Mouse (Mus musculus): ENCODE results near the gene Cd300a. TPM values are rescaled to one million over a fixed set of nuclear protein-coding genes. Genes with fewer than 3 reads are reported as not detected.

Gene Cd300a
- 1.1 and 2.2 TPM in 2 replicates for total RNA-seq (2021)
- long read RNA-seq, experiment 1, full-length matches to known transcripts: 1 of 3 reads
- long read RNA-seq, experiment 1, partial matches to known transcripts: 1 of 3 reads
- long read RNA-seq, experiment 1, other reads (novel, unspliced or antisense): 1 of 3 reads
- long read RNA-seq, experiment 2, full-length matches to known transcripts: 2 of 3 reads
- long read RNA-seq, experiment 2, partial matches to known transcripts: 1 of 3 reads
- long read RNA-seq, experiment 2, other reads (novel, unspliced or antisense): 0 of 3 reads

DNA sequence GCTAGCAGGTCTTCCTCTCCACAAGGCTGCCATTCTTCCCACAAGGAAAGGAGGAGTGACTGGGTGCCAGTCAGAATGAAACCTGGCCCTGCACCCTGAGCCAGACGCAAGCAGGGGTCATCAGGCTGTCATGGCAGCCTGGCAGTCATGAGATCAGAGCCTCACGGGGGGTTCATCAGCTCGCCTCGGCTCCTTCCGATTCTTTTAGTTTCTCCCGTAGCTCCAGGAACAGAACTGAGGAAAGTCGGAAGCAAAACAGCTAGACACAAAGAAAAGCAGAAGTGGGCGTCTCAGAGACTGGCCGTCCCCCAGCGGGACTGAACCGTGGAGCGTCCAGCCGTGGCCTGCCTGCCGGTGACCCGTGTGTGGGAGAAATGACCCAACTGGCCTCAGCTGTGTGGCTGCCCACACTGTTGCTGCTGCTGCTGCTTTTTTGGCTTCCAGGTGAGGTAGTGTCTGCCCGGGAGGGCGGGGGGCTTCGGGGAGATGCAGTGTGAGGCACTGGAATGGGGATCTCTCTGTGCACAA is at the start of gene Cd300a:
TSS of gene Cd300a (plus strand) at position 51 of the 528 bp plus-strand sequence.
- DNase-seq: no peak

DNA sequence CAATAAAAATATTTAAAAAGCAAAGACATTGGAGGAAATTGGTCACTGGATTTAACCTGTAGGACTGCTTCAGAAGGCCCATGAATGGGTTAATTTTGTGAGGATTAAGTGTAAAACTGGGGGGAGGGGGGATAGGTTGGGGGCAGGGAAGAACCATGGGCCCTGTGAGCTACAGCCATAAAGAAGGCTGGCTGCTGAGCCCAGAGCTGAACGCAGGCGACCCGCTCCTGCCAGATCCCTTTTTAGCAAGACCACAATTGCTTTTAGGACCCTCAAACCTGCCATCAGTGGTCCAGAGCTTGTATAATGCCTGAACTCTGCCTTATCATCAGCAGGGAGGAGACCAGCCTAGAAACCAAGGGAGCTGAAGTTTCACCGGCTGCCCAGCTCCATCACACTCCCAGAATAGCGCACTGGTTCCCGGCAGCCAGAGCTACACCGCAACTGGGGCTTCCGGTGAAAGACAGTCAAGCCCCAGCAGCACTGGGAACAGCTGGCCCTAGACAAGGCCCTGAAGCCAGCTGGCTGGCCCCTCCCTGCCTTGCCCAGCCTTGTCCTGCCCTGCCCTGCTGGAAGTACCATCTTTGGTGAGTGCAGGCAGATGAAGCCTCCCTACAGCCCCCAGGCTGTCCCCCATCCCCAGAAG is 45.9 kb upstream of the Cd300a start:
- peak; percentile 18 for DNase-seq

DNA sequence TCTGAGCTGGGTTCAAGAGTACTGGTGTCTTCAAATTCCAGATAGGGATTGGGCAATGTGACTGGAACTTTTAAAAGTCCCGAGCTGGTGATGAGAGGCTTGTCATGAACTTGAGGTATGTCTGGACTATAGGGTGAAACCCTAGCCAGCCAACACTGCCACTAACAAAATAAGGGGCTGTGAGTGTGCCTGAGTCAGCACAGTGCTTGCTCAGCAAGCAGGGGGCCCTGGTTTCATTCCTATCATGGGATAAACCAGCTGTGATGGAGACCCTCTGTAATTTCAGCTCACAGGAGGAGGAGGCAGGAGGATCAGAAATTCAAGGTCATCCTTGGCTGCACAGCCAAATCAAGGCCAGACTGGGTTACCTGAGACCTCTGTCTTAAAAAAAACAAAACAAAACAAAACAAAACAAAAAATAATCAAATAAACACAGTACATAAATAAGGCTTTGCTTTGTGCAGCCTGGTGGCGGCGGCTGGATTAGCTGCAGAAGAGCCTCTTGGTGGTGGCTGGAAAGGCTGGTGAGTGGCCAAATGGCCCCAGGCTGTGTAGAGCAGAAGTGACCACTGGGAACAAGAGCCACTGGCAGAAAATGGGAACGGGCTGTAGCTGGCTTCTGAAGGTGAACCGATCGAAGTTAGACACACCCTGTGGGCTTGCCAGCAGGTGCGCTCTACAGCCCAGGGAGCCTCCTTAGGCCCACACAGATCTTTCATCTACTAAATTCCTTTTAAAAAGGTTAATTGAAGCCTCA is 45.2 kb upstream of the Cd300a start:
- DNase-seq: no peak

DNA sequence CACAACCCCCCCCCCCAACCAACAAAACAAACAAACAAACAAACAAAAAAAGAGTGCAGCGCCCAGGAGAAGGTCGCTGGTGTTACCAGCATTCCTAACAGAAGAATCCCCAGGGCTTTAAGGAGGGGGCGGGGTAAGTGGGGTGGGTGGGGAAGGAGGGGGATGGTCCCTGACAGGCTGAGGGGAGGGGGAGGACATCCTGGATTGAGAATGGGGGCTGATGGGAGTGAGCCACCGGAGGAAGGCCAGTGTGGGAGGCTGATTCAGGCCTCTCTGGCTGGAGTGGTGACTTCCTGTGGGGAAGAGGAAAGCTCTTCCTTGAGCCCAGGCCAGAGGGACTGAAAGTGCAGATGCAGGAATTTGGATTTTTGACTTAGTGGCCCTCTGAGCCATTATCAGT is 43.5 kb upstream of the Cd300a start:
- DNase-seq: no peak

DNA sequence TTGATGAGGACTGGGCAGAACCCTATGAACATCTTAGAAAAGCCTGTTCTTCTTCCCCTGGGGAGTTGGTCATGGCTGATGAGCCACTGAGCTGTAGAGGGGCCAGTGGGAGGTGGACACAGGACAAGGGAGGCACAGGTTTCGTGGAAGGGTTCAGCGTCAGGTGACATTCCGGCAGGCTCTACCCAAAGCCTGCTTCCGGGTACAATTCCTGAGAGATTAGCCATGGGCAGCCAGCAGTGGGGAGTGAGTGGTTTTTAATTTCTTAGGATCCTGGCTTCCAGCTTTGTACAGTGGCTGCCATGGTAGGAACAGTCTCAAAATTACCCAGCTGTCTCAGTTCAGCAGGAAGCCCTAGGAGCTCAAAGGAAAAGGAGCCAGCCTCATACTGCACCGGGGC is 42.8 kb upstream of the Cd300a start:
- no peak for DNase-seq

DNA sequence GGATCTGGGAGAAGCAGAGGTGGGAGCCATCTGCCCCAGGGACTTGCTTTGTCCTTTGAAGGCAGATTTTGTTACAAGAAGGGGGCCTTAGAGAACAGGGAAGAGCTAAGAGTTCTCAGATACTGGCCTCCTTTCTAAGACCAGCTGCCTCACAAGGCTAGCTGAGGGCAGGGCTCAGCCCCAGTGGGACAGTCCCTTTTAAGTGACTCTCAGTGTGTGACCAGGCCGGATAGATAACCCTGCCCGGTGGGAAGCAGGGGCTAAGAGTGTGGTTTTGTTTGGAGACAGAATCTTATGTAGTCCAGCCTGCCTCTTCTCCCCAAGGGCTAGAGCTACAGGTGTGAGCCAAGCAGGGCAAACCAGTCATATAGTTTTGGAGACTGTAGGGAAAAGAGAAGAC is 40.3 kb upstream of the Cd300a start:
- DNase-seq: no peak

DNA sequence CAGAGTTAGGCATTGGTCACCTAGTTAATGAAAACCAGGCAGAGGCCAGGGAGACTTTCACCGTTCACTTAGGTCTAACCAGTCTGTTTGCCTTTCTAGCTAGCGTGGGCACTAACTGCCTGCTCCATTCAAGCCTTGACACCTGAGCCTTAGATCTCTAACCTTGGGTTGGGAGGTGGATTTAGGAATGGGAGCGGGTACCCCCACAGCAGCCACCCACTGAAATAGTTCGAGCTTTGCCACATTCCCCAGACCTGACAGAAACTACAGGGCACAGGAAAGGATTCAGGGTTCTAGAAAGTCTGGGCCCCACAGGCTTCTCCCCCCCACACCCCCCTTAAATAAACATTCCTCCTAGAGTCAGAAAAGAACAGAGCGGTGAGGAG is 39.8 kb upstream of the Cd300a start:
- DNase-seq: no peak

DNA sequence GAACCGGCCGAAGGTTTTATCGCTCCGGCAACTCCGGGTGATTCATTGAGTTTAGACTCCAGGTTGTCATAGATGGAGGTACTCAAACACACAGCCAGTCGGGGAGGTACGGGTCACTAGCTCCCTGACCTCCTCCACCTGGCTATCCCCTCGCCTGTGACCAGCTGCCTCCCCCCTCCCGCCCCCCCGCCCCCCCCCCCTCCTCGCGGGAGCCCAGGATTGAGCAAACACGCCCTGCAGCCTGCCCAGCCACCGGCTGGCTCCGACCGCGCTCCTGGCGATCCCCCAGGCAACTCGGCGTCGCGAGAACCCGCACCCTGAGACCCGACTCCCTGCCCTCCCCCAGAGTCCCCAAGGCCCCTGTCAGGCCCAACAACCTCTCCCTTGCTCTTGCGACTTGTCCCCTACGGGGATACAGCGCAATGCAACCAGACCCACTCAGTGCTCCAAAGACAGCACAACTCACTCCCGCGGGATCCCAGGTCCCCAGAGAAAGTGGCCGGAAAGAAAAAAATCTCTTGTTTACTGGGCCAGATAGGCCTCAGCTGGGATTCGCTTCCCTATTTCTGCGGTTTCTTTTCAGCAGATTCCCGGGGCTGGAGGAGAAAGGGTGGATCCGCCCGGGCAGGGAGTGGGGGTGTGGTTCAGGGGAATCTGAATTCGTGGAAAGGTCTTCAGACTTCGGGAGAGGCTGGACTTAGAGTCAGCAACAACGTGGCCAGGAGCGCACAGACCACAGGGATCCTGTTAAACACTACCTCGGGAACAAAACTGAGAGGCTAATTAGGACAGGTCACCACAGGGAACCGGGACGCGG is 39.2 kb upstream of the Cd300a start, which contains the start of gene Gprc5c:
TSS of gene Gprc5c (plus strand) at position 701 of the 817 bp plus-strand sequence.
- DNase-seq: peak; percentile 79

DNA sequence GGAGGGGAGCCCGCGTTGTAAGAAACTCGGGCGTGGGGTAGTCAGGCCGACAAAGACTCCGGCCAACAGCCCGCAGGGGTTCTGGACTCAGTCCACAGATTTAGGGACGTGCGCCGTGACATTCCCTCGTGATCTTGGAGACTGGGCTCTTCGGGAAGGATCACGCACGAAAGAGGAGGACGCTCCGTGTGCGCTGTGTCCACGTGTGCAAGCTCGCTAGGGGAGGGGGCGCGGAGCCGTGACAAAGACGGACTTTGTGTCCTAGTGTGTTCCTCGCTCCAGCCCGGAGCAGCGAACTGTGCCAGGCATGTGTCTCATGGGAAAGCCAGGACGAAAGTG is 38.6 kb upstream of the Cd300a start:
- peak; percentile 68 for DNase-seq

DNA sequence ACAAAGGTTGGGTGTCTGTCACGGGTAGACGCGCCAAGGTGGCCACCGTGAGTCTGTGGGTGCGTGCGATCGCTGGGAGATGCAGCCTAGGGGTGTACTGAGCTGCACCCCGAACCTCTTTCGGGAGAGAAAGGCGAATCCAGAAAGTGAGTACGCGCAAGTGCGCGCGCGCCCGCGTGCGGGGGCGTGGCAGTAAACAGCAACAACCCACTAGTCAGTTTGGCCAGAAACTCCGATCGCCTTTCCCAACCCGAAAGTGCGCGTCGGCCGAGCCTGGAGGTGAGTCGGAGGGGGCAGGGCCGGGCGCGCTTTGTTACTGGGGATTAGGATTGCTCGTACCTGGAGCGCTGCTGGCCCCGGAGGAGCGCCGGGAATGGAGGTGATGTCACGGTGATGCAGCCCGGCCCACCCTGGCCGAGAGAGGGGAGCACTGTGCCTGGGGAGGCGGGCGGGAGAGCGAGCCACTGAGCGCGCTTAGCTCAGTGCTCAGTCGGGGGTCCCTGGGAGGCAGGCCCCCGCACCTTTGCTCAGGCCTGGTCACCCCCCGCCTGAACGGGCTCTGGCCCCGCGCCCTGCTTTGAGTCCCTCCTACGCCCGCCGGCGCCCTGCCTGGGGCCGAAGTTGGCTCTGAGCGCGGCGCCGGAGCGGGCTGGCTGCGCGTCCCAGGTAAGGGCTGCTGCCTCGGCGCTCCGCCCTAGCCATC is 38.1 kb upstream of the Cd300a start:
- peak; percentile 76 for DNase-seq

DNA sequence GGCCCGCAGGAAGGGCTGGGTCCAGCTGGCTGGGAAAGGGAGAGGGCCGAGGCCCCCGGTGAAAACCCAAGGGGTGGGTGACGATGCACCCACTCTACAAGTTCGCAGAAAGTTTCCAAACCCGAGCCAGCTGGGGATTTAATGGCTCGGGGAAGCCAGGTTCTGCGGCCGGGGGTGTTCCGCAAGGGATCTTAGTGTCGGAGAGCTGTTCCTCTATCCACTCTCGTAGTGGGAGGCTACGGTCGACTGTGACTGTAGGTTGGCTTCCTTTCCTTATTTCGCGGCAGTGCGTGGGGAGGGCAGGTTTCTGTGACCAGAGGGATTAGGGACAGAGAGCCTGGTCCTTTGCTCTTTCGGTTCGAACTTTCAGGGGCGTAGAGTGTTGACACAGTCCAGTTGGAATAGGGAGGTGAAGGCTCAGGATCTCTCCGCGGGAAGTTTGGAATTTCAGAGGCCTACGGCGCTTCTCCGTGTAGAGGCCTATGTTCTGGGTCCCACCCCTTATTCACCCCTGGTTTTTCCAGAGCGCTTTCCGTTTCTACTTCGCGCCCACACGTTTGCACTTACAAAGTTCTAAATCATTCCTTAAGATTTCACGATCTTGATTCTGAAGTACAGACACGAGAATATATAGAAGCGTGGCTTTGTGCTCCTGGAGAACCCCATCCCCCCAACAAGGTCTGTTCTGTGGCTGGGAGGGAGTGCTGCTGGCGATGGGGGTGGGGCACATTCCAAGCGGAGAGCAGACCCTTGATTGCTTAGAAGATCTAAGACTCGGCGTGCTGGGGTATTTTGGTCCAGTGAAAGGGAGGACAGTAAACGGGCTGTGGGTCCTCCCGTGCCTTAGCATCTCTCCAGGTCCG is 37.3 kb upstream of the Cd300a start:
- DNase-seq: peak; percentile 48

DNA sequence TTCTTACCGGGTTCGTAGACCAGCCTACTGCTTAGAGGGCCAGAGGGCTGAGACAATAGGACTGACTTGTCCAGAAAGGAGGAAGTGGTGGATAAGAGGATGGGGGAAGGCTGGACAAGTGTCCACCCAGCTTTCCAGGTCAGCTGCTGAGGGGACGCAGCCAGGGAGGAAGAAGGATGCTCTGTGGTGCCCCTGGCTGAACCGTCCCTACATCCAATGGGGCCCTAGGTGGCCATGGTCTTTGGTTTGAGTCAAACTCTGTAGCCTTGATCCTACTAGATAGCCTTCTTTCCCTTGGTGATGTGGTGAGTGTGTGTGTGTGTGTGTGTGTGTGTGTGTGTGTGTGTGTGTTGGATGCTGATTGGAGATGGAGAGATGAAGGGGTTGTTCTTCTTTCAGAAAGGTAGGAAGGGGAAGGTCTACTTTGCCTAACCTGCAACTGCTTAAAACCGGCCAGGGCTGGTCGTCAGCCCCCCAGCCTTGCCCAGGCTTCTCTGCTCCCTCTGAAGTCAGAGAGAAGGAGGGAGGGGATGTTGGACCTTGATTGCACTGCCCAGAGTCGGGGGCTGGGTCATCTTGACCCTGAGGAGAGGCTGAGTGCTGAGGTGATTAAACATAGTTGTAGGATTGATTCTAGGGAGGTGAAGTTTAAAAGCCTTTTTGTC is 36.5 kb upstream of the Cd300a start:
- no peak for DNase-seq

DNA sequence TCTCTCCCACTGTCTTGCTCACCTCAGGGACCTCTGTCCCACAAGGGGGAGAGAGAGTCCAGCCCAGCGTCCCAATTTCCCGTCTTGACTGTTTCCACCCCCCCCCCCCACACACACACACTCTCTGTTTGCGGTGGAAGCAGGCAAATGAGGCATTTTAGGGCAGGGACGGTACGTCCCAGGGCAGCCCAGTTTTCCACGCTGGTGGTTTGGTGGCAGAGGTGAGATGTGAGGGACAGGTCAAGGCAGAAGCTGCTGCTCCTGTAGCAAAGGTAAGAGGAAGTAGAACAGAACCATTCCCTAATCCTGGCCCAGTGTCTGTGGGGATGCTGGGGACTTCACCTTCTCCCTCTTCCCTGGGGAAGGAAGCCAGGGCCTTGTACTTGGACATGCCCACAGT is 35.3 kb upstream of the Cd300a start:
- no peak for DNase-seq

DNA sequence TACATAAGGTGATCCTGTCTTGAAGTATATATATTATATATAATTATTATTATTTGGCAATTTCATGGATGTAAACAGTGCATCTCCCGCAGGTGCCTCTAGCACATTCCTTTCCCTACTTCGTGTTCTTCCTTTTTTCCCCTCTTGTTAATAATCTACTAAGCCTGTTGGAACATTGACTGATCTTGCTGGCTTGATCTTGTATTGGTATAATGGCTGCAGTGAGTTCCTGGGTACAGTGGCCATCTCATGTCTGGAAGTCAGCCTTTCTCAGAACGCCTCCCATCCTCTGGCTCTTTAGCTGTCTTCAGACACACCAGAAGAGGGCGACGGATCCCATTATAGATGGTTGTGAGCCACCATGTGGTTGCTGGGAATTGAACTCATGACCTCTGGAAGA is 33.7 kb upstream of the Cd300a start:
- DNase-seq: no peak

DNA sequence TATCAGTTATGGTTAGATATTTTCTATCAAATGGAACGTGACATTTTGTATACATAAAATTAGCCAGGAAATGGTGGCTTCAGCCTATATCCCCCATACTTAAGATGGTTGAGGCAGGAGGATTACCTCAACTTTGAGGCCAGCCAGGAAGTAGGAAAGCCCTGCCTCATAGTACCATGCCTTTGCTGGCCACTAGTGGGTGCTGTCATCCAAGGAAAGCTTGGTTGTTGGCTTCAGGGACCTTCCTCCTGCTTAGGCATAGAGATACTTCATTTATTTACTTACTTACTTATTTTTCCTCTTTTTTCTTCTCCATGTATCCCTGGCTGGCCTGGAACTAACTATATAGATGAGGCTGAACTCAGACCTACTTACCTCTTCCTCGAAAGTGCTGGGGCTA is 31.2 kb upstream of the Cd300a start:
- DNase-seq: peak; percentile 31

DNA sequence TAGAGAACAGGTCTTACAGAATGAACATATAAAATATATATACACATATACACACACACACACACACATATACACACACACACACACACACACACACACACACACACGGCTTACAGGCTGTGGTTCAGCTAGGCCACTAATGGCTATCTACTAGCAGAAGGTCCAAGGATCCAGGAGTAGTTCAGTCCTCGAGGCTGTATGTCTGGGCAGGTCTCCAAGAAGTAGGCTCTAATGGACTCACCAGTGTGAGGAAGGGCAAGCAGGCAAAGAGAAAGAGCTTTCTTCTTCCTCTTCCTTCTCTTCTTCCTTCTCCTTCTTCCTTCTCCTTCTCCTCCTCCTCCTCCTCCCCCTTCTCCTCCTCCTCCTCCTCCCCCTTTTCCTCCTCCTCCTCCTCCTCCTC is 28.8 kb upstream of the Cd300a start:
- no peak for DNase-seq

DNA sequence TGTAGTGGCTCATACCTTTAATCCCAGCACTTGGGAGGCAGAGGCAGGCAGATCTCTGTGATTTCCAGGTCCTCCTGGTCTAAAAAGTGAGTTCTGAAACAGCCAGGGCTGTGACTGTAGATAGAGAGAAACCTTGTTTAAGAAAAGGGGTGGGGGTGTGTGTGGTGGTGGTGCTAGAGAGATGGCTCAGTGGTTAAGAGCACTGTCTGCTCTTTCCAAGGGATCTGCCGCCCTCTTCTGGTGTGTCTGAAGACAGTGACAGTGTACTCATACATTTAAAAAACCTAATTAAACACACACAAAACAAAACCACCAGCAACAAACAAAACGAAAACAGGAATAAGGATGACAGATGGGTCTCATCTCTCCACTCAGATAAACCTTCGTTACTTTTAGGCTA is 27.2 kb upstream of the Cd300a start:
- DNase-seq: no peak

DNA sequence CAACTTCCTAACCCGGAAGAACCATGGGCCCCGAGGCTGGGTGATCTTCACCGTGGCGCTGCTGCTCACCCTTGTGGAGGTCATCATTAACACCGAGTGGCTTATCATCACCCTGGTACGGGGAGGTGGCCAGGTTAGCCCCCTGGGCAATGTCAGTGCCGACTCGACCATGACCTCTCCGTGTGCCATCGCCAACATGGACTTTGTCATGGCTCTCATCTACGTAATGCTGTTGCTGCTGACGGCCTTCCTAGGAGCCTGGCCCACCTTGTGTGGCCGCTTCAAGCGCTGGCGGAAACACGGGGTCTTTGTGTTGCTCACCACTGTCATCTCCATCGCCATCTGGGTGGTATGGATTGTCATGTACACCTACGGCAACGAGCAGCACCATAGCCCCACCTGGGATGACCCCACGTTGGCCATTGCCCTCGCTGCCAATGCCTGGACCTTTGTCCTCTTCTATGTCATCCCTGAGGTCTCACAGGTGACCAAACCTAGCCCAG is 25.9 kb upstream of the Cd300a start:
- no peak for DNase-seq

DNA sequence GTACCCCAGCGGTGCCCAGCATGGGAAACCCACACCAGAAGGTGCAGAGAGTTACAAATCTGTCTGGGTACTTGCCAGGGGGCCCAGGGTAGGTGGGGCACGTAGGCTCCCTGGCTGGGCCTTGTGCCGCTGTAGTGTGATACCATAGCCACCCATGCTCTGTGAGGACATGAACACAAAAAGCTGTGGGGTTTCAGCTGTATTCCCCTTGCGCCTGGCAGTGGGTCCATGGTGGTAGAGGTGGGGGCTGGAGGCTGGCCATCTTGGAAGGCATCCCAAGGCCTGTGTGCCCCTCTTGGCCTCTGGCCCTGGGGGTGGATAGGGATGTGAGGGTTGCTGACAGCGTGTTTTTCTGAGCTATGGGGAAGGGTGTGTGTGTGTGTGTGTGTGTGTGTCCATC is 23.8 kb upstream of the Cd300a start:
- no peak for DNase-seq
